Mouse (Mus musculus): ENCODE measurements at regions not wholly inside any gene's neighbourhood (a gene's known extent, or its start where the extent isn't known, plus 50 kb on each side); places are given as distances from the start of the nearest gene placed in this dataset.

- no peak for TF ChIP-seq CTCF (conservative IDR thresholded peaks at IDR 0.05; ENCODE audit: insufficient read depth, insufficient read length, low read depth, low read length)
- no peak for TF ChIP-seq POLR2A (IDR thresholded peaks at IDR 0.05; ENCODE audit: low read depth, low read length)
- no peak for DNase-seq
Measured at GRCm38 (mm10) chr8:87037620-87038380, 152.7 kb upstream of the N4bp1 start.

GRCm38 (mm10) chr8:87035996-87036395, 150.9 kb upstream of the N4bp1 start:
- TF ChIP-seq CTCF (conservative IDR thresholded peaks at IDR 0.05; ENCODE audit: insufficient read depth, insufficient read length, low read depth, low read length) (no peak), POLR2A (IDR thresholded peaks at IDR 0.05; ENCODE audit: low read depth, low read length) (no peak)
- WGBS: 82% methylated on average over 10 of the region's 10 CpGs

More at GRCm38 (mm10) chr8:87037620-87038380, 152.7 kb upstream of the N4bp1 start:
- no peaks in the 10 kb centered on the region for H3K36me3 ChIP-seq (ENCODE audit: control insufficient read depth, insufficient read depth, low read length)
- 4% methylated on average over 48 of the region's 48 CpGs for WGBS
- H3K27ac ChIP-seq (ENCODE audit: insufficient read depth, low read depth, low read length): no peak overlapping the region
- no peak overlapping the region for H3K4me3 ChIP-seq (ENCODE audit: insufficient read depth, low read depth, low read length)
- H3K27me3 ChIP-seq (replicated peaks; ENCODE audit: control insufficient read depth, insufficient read depth, low read length): no peaks in the 10 kb centered on the region
- no peaks in the 10 kb centered on the region for H3K4me1 ChIP-seq (ENCODE audit: control insufficient read depth, insufficient read depth, low read length)

GRCm38 (mm10) chr8:87028171-87028570, 143.1 kb upstream of the N4bp1 start:
- no peak for TF ChIP-seq CTCF (conservative IDR thresholded peaks at IDR 0.05; ENCODE audit: insufficient read depth, insufficient read length, low read depth, low read length)
- TF ChIP-seq POLR2A (IDR thresholded peaks at IDR 0.05; ENCODE audit: low read depth, low read length): no peak
- Histone ChIP-seq H3K27ac (ENCODE audit: insufficient read depth, low read depth, low read length) (no peak overlapping the region), H3K4me1 (ENCODE audit: control insufficient read depth, insufficient read depth, low read length) (no peaks in the 10 kb centered on the region), H3K27me3 (replicated peaks; ENCODE audit: control insufficient read depth, insufficient read depth, low read length) (no peaks in the 10 kb centered on the region), H3K4me3 (ENCODE audit: insufficient read depth, low read depth, low read length) (no peak overlapping the region), H3K36me3 (ENCODE audit: control insufficient read depth, insufficient read depth, low read length) (no peaks in the 10 kb centered on the region)
- DNase-seq: no peak
- WGBS: 68% methylated on average over 1 of the region's 1 CpGs

More at GRCm38 (mm10) chr8:87035996-87036395, 150.9 kb upstream of the N4bp1 start:
- no peak overlapping the region for H3K27ac ChIP-seq (ENCODE audit: insufficient read depth, low read depth, low read length)
- H3K36me3 ChIP-seq (ENCODE audit: control insufficient read depth, insufficient read depth, low read length): no peaks in the 10 kb centered on the region
- no peaks in the 10 kb centered on the region for H3K4me1 ChIP-seq (ENCODE audit: control insufficient read depth, insufficient read depth, low read length)
- DNase-seq: no peak
- H3K4me3 ChIP-seq (ENCODE audit: insufficient read depth, low read depth, low read length): no peak overlapping the region
- no peaks in the 10 kb centered on the region for H3K27me3 ChIP-seq (replicated peaks; ENCODE audit: control insufficient read depth, insufficient read depth, low read length)

GRCm38 (mm10) chr8:87025946-87026345, 140.9 kb upstream of the N4bp1 start:
- TF ChIP-seq CTCF (conservative IDR thresholded peaks at IDR 0.05; ENCODE audit: insufficient read depth, insufficient read length, low read depth, low read length) (no peak), POLR2A (IDR thresholded peaks at IDR 0.05; ENCODE audit: low read depth, low read length) (no peak)
- no peak for DNase-seq
- Histone ChIP-seq H3K36me3 (ENCODE audit: control insufficient read depth, insufficient read depth, low read length) (no peaks in the 10 kb centered on the region), H3K4me3 (ENCODE audit: insufficient read depth, low read depth, low read length) (no peak overlapping the region), H3K4me1 (ENCODE audit: control insufficient read depth, insufficient read depth, low read length) (no peaks in the 10 kb centered on the region), H3K27me3 (replicated peaks; ENCODE audit: control insufficient read depth, insufficient read depth, low read length) (no peaks in the 10 kb centered on the region), H3K27ac (ENCODE audit: insufficient read depth, low read depth, low read length) (no peak overlapping the region)
- WGBS: 35% methylated on average over 1 of the region's 1 CpGs

- no peaks in the 10 kb centered on the region for H3K36me3 ChIP-seq (ENCODE audit: control insufficient read depth, insufficient read depth, low read length)
- no peak overlapping the region for H3K27ac ChIP-seq (ENCODE audit: insufficient read depth, low read depth, low read length)
- WGBS: 92% methylated on average over 3 of the region's 3 CpGs
- no peaks in the 10 kb centered on the region for H3K4me1 ChIP-seq (ENCODE audit: control insufficient read depth, insufficient read depth, low read length)
- TF ChIP-seq CTCF (conservative IDR thresholded peaks at IDR 0.05; ENCODE audit: insufficient read depth, insufficient read length, low read depth, low read length): no peak
- no peak for TF ChIP-seq POLR2A (IDR thresholded peaks at IDR 0.05; ENCODE audit: low read depth, low read length)
- H3K4me3 ChIP-seq (ENCODE audit: insufficient read depth, low read depth, low read length): no peak overlapping the region
- H3K27me3 ChIP-seq (replicated peaks; ENCODE audit: control insufficient read depth, insufficient read depth, low read length): no peaks in the 10 kb centered on the region
- DNase-seq: no peak
Measured at GRCm38 (mm10) chr8:87019795-87020194, 134.7 kb upstream of the N4bp1 start.

GRCm38 (mm10) chr8:86975546-86975945, 90.5 kb upstream of the N4bp1 start:
- no peak for DNase-seq
- H3K4me3 ChIP-seq (ENCODE audit: insufficient read depth, low read depth, low read length): no peak overlapping the region
- TF ChIP-seq CTCF (conservative IDR thresholded peaks at IDR 0.05; ENCODE audit: insufficient read depth, insufficient read length, low read depth, low read length) (no peak), POLR2A (IDR thresholded peaks at IDR 0.05; ENCODE audit: low read depth, low read length) (no peak)
- H3K4me1 ChIP-seq (ENCODE audit: control insufficient read depth, insufficient read depth, low read length): no peaks in the 10 kb centered on the region
- no peak overlapping the region for H3K27ac ChIP-seq (ENCODE audit: insufficient read depth, low read depth, low read length)
- no peaks in the 10 kb centered on the region for H3K36me3 ChIP-seq (ENCODE audit: control insufficient read depth, insufficient read depth, low read length)
- H3K27me3 ChIP-seq (replicated peaks; ENCODE audit: control insufficient read depth, insufficient read depth, low read length): no peaks in the 10 kb centered on the region
- 78% methylated on average over 1 of the region's 1 CpGs for WGBS

GRCm38 (mm10) chr8:86971736-86972135, 86.7 kb upstream of the N4bp1 start:
- Histone ChIP-seq H3K36me3 (ENCODE audit: control insufficient read depth, insufficient read depth, low read length) (no peaks in the 10 kb centered on the region), H3K27me3 (replicated peaks; ENCODE audit: control insufficient read depth, insufficient read depth, low read length) (no peaks in the 10 kb centered on the region), H3K4me1 (ENCODE audit: control insufficient read depth, insufficient read depth, low read length) (no peaks in the 10 kb centered on the region), H3K27ac (ENCODE audit: insufficient read depth, low read depth, low read length) (no peak overlapping the region), H3K4me3 (ENCODE audit: insufficient read depth, low read depth, low read length) (no peak overlapping the region)
- 93% methylated on average over 3 of the region's 3 CpGs for WGBS
- TF ChIP-seq POLR2A (IDR thresholded peaks at IDR 0.05; ENCODE audit: low read depth, low read length): no peak
- no peak for DNase-seq
